Mouse (Mus musculus) G1E-ER4 (cell line): ENCODE measurements around the gene Flad1. TPM values are rescaled to one million over a fixed set of nuclear protein-coding genes. Genes with fewer than 3 reads are reported as not detected.

ENCODE experiments used
- GATA1 ChIP-seq: IDR thresholded peaks from one replicate; pipeline ENCODE4 v1.8.0; 2012; ENCODE audit warnings: low read length, inconsistent platforms
- polyA plus RNA-seq: library from polyadenylated mRNA; stranded (reverse); fragments of >175 nt; gene quantifications from 2 replicates; pipeline ENCODE4 v1.2.3, GENCODE M21; 2012

Gene Flad1
- polyA plus RNA-seq, 1 experiment: 12.0 TPM

DNA sequence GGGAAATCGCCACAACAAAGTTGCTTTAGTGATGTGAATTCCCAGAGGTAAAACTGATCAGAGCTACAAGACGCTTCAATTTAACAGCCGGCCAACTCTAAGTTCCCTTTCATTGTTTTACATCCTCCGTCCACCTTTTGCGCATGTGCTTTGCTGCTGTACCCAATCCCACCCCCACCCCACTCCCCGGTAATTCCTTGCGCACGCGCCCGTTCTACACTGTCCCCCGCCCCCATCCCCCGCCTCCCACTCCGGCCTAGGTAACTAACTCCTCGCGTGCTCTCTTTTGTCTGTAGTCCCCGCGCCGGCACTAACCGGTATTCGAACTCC is 6.1 kb upstream of the Flad1 start:
- TF ChIP-seq GATA1: no peak

DNA sequence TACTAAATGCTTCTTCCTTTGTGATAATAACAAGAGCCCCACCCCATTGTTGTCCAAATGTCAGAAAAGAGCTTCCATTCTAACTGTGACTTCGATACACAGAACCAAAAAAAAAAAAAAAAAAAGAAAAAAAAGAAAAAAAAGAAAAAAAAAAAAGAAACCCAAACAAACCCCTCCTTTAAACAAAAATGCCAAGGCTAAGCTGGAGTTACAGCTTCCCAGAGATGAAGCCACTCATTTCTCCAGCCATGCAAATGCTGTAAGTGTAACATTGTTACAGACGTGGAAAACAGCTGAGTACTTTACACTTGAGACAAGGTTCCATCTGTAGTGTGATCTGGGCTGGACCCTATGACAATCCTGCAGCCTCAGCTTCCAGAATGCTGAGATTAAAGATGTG is 5.5 kb upstream of the Flad1 start:
- TF ChIP-seq GATA1: no peak

DNA sequence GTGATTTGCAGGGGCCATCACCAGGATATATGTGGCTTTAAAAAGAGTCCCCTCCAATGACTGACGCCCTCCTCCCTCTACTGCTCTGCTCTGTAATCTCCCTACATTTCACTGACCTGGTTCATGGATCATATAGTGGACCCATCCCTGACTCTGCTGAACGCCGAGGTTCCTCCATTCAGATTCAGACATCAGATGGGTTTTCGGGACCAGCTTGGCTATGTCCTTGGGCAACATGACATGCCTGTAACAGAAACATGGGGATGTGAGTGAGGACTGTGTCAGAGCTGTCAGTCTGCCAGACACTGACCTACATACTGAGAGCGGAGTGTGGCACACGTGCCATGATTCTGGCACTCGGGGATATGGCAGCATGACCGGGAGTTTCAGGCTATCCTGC is 4.5 kb upstream of the Flad1 start:
- no peak for TF ChIP-seq GATA1

DNA sequence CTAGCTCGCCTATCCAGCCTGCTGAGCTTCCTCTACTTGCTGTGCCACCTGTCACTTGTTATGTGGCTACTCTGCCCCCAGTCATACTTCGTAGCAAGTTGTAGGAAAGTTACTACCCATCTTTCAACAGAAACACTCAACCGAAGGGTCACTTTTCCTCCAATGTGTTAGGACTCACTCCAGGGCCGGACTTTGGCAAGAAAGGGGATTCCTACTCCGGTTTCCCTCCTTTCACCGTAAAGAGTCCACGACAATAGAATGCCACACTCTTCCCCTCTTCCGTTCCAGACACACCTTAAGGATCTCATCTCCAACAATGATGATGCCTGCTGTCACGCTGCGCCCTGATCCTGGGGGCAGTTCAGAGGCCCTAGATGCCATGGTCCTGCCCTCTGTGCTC is 806 bp downstream of the Flad1 start:
- no peak for TF ChIP-seq GATA1

DNA sequence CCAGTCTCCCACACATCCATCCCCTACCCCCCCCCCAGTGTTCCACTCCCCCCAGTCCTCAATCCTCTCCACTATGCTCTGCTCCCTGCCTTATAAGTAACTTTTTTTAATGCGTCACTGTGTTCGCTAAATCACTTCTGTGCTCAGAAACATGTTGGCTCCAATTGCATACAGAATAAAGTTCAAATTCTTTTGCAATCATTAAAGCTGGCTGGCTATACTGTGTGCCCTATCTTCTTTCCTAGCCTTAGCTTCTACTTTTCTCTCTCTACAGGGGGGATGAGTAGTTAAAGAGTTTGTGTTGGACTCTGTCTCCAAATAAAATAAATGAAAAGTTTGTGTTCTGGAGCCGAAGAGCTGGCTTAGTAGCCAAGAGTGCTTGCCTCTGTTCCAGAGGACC is 2.0 kb downstream of the Flad1 start:
- no peak for TF ChIP-seq GATA1

DNA sequence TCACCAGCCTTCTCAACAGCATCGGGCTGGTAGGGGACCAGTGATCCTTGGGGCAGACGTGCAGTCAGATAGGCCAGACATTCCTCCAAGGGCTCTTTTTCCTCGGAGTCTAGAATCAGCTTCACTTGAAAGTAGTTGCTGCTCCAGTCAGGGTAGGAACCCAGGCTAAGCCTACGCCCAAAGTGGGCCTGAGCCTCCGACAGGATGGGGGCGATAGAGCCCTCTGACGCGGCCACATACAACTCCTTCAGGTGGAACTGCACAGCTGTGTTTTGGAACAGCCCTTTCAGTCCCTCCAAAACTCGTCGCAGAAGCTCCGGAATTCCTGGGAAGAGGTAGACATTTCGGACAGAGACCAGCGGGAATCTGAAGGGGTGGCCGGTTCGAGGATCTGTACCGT is 3.2 kb downstream of the Flad1 start:
- no peak for TF ChIP-seq GATA1

DNA sequence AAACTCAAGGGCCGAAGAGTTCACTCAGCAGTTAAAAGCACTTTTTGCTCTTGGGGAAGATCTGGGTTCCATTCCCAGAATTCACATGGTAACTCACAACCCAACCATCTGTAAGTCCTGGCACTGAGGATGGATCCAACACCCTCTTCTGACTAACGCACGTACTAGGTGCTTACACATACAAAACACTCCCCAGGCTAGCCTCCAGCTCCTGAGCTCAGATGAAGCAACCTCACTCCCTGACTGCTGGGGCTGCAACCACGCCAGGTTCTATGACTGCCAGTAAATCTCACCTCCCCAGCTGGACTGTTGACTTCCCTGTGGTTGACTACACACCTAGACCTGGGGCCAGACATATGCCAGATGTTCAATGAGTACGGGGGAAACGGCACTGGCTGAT is 4.8 kb downstream of the Flad1 start:
- no peak for TF ChIP-seq GATA1

DNA sequence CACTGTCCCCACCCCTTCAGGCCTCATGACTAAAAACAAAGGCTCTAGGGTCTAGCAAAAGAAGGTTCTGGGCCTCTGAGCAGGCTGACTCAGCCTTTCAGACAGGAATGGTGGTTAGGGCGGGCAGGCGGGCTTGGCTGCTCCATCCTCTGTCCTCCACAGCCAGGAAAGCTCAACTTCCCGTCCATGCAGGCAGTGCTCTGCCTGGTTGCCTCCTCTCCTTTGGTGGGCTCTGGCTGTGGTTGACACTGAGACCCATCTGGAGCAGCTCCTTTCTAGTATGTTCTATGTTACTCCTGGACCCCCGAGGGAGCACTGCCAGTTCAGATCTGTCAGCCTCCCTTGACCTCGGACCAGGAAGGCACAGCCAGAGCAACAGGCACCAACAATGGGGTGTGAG is 9.0 kb downstream of the Flad1 start, which contains the start of gene Lenep:
Gene Lenep, minus strand, starts transcription at position 101 of the 400 bp plus-strand sequence.
- TF ChIP-seq GATA1: no peak

DNA sequence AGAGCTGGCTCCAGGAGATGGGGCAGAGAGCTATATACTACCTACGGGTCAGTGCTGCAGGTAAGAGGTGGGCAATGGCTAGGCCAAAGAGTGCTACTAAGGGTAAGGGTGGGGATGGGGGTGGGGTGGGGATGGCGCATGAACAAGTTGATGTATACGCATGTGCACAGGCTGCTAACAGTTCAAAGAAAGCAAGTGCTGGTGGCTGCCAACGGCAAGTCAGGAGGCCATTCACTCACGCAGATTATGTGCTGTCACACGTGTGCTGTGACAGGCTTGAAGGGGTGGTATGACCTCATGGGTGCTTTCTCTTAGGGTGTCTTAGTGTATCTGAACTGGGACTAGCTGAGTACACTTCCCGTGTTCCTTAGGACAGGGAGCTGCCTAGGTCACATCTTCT is 10.3 kb downstream of the Flad1 start:
- no peak for TF ChIP-seq GATA1

DNA sequence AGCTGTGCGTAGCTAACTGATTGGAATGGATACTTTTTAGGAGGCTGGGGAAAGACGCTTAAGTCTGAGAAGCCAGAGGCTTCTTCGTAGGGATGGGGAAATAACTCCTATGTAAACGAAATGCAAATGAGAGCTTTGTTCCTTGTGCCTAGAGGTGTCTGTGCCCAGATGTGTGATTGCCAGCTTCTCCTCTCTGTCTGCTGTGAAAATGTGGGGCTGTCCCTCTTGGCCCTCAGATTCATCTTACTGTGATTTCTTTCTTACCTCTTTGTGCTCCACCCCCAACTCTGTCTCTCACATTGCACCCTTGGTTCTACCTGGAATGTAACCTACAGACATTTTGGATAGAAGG is 15.0 kb downstream of the Flad1 start:
- TF ChIP-seq GATA1: no peak

DNA sequence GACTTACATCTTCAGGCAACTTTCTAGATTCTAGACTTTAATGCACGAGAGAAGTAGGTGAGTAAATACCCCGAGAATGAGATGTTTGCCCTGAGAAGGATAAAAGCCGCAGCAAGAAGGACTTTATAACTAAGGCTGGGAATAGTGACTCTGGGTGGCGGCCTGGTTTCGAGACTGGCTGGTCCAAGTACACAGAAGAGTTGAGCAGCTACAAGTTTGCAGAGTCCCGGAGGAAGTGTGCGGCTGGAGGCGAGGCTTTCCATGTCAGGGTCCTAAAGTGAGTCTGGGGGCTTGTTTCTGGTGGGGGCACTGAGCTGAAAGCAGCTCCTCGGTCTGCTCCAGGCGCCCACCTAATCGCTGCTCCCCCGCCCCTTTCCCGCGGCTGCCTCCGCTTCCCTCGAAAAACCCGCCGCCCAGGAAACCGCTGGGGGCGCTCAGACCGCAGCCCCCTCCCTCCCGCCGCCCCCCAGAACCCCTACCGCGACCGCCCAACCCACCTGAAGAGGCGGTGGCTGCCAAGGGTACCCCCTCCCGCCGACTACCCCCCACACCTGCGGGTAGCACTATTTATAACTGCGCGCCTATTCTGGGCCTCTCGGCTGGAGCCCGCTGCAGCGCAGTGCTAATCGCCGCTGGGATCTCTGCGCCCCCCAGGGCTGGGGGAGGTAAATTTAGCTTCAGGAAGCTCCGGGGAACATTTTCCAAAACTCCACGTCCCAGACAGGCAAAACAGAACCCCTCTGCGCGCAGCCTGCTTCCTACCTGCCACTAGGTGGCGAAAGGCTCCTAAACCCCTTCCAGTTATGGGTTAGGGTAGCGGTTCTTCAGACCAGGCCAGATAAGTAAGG is 15.6 kb downstream of the Flad1 start:
- no peak for TF ChIP-seq GATA1

DNA sequence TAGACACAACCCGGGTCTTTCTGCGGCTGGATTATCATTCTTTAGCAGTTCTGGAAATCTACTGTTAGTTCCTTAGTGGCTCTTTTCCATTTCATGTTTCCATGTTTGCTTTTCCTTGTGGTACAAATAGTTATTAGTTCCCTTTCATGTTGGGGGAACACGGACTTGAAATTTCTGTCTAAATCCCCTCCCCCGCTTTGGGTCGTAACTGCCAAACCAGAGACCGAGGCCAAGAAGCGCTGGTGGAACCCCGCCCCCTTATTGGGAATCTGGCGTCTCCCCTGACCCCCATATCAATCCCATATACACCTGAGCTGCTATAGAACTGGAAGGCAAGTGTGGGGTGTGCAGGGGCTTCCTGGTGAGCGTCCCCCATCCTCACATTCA is 16.3 kb downstream of the Flad1 start:
- TF ChIP-seq GATA1: no peak

DNA sequence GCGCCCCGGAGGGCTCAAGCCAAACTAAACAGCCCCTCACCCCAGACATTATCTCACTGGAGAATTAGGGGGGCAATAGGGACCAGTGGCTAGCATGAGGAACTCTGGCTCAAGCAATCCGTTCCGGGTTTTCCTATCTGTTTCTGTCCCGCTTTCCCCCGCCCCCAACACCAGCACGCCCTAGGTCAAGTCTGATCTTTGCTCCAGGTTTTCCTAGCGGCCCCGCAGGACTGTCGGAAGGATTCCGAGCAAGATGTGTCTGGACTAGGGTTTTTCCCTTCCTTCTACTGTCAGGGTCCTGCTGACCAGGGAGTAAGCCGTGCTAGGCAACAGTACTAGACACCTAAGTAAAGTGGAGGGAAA is 16.8 kb downstream of the Flad1 start:
- no peak for TF ChIP-seq GATA1

DNA sequence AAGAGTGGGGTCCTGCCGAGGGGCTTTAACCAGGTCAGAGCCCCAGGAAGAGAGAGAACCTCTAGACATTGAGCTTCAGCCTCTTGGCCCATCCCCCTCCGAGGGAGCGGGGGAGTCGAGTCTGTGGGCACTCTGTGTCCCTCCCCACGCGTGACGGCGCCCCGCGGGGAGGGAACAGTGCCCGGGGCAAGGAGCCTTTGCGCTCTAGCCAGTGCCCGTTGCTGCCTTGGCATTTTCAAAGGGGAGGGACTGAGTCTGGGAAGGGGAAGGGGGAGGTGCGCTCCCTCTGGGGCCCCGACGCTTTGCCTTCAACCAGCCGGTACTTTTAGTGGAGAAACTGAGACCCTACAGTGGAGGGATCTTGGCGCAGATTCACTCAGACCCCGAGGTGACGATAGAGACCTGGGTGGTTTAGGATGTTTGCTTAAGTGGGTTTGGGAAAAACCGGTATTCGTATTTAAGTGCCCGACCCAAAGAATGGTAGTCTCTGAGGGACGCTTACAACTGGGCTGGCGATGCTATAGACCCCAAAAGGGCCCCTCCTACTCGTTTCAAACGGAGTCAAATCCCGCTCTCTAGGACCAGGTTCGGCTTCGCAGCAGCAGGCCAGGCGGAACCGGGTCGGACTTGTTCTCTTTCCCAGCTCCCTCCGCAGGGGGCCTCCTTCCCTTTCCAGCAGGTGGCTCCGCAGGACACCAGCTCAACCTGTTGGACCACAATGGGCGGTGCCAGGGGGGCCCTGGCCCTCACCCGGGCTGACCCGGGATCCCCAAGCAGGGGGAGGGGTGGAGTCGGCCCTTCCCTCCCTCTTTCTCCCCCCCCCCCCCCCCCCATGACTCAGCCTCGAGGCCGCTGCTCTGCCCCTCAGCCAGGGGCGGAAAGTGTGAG is 17.4 kb downstream of the Flad1 start, which contains the start of gene Zbtb7b:
Gene Zbtb7b, minus strand, starts transcription at position 771 of the 888 bp plus-strand sequence.
- no peak for TF ChIP-seq GATA1

DNA sequence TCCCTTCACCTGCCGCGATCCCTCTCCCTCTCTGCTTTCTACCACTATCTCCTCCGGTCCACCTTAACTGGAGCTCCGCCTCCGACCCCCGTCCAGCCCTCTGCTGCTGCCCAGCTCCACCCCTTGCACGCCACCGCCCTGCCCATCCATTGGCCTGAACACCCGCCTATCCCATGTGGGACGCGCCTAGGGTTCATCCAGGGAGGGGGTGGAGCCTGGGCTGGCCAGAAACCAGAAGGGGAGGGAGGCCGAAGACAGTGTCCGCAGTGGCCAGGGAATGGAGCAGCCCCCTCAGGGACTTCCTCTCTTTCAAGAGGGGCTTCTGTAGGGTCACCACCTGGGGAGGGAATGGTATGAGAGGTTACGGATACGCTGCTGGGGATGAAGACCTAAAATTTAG is 18.1 kb downstream of the Flad1 start:
- TF ChIP-seq GATA1: no peak

DNA sequence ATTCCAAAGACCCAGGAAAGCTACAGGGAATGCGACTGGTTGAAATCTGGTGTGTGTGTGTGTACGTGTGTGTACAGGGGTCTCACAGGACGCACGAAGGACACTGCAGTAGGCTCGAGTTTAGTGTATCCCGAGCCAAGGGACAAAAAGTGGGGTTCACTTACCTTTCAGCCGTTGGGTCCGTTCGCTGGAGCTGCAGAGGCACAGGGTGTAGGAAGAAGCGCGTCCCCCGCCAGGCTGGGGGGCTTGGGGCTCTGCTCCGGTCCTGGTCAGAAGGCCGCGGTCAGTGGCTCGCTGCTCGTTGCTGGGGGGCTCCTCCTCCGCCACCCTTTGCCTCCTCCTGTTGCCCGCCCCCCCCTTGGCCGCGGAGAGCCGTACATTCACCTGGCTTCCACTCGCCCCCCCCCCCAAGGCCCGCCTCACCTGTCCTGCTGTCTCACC is 18.8 kb downstream of the Flad1 start:
- TF ChIP-seq GATA1: no peak

DNA sequence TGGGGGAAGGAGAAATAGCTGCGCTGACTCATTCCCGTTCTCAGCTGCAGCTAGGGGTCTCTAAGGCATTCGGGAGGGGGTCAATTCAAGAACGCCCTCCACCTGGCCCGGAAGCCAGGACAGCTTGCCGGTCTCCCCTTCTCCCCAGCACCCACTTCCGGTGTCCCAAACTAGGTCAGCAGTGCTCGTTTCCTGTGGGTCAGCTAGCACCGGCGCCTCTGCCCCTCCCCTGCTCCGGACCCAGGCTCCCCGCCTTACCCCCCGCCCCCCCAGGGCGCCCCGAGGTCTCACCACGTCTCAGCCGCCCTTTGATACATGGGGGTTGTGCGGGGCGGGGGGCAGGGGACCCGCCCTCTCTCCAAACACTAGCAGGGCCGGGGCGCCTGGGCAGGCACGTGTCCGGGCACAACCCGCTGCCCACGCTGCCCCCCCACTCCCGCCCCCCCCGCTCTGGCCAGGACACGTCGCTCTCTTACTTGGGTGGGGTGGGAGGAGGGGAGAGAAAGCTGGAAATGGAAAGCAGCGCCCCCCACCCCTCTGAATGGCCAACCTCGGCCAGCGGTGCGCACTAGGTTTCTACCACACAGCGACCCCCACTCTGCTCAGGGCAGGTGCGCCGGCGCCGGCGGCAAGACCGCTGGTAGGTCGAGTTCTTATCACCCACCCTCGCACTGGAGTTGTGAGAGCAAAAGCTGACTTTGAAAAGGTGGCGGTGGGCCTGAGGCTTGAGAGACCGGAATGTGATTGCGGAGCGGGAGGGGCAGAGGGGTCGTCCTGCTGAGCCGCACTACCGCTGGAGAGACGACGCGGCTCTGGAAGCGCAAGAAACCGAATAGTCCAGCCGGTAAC is 19.8 kb downstream of the Flad1 start:
- TF ChIP-seq GATA1: no peak
